Mouse (Mus musculus) G1E (cell line): ENCODE measurements around the gene Psenen. TPM values are rescaled to one million over a fixed set of nuclear protein-coding genes. Genes with fewer than 3 reads are reported as not detected.

ENCODE experiments used
- ATAC-seq: 2 replicates; pipeline ENCODE4 v1.8.0; 2016; ENCODE audit warnings: mild to moderate bottlenecking; ENCODE audit not compliant: insufficient number of reproducible peaks, poor library complexity, low FRiP score, severe bottlenecking; ENCODE audit errors: extremely low read depth
- DNase-seq: peaks from one replicate; pipeline ENCODE4 v3.0.0; 2012; ENCODE audit warnings: low spot score
- H3K27me3 ChIP-seq: 2 replicates; pipeline ENCODE4 v1.6.1; 2012; ENCODE audit warnings: mild to moderate bottlenecking, low read length, inconsistent platforms; ENCODE audit not compliant: insufficient read depth
- H3K36me3 ChIP-seq: replicated peaks from 2 replicates; pipeline ENCODE3; 2012; ENCODE audit warnings: mild to moderate bottlenecking, inconsistent platforms
- H3K4me1 ChIP-seq: 2 replicates; pipeline ENCODE4 v1.6.1; 2012; ENCODE audit warnings: low read depth, low read length, inconsistent platforms, mixed read lengths; ENCODE audit not compliant: insufficient read depth
- H3K4me3 ChIP-seq: 2 replicates; pipeline ENCODE4 v1.5.1; 2012; ENCODE audit warnings: low read depth, mild to moderate bottlenecking, inconsistent platforms, low read length, moderate library complexity, mixed read lengths
- H3K9me3 ChIP-seq: replicated peaks from 2 replicates; pipeline ENCODE4 v1.6.1; 2012; ENCODE audit warnings: inconsistent platforms
- CTCF ChIP-seq: IDR thresholded peaks from 2 replicates; pipeline ENCODE4 v1.5.1; 2012; ENCODE audit warnings: low read depth, low read length, inconsistent platforms, mixed read lengths
- GATA1 ChIP-seq: IDR thresholded peaks from 2 replicates; pipeline ENCODE4 v1.6.1; 2012; ENCODE audit warnings: borderline replicate concordance, low read length, inconsistent platforms, mixed read lengths
- GATA2 ChIP-seq: IDR thresholded peaks from 2 replicates; pipeline ENCODE4 v1.6.1; 2012; ENCODE audit warnings: low read depth, low read length, inconsistent platforms, borderline replicate concordance
- POLR2AphosphoS5 ChIP-seq: IDR thresholded peaks from 2 replicates; pipeline ENCODE4 v1.6.1; 2012; ENCODE audit warnings: low read depth, low read length, inconsistent platforms; ENCODE audit not compliant: insufficient replicate concordance
- TAL1 ChIP-seq: conservative IDR thresholded peaks from 2 replicates; pipeline ENCODE4 v1.6.1; 2012; ENCODE audit warnings: low read depth, low read length, inconsistent platforms, mixed read lengths
- polyA plus RNA-seq: library from polyadenylated mRNA; stranded (reverse); fragments of >175 nt; gene quantifications from 2 replicates; pipeline ENCODE4 v1.2.3, GENCODE M21; 2012
- total RNA-seq, 2 experiments: library from RNA; stranded (forward) in 1 of 2; stranded (reverse) in 1 of 2; fragments of 200-1000 nt in 1 of 2; fragments of >200 nt in 1 of 2; fragmentation: Nextera tagmentation in 1 of 2; gene quantifications; 2 replicates each; pipeline ENCODE4 v1.2.3; 2014 to 2017

Gene Psenen
- total and polyA plus RNA-seq, 3 experiments: 31.8 to 246 (median 134) TPM

GRCm38 (mm10) chr7:30581547-30581946 is 18.1 kb upstream of the Psenen start:
- no peak for ATAC-seq
- Histone ChIP-seq H3K4me1 (peaks cover 52% of the 10 kb centered on the region), H3K27me3 (no peaks in the 10 kb centered on the region), H3K4me3 (0 out of 2 replicates have a peak overlapping the region, but pooled peaks have one; percentile 10), H3K36me3 (peaks cover 99% of the 10 kb centered on the region), H3K9me3 (no peaks in the 10 kb centered on the region)
- DNase-seq: no peak
- TF ChIP-seq GATA2 (no peak), POLR2AphosphoS5 (no peak), GATA1 (no peak), TAL1 (no peak), CTCF (no peak)

GRCm38 (mm10) chr7:30579950-30580349 is 16.5 kb upstream of the Psenen start:
- Histone ChIP-seq H3K4me3 (no peak overlapping the region), H3K27me3 (no peaks in the 10 kb centered on the region), H3K36me3 (peaks cover 99% of the 10 kb centered on the region), H3K9me3 (no peaks in the 10 kb centered on the region), H3K4me1 (peaks cover 41% of the 10 kb centered on the region)
- ATAC-seq: no peak
- DNase-seq: no peak
- TF ChIP-seq TAL1: no peak
- TF ChIP-seq CTCF: no peak
- no peak for TF ChIP-seq GATA1
- TF ChIP-seq POLR2AphosphoS5: no peak
- no peak for TF ChIP-seq GATA2

DNA sequence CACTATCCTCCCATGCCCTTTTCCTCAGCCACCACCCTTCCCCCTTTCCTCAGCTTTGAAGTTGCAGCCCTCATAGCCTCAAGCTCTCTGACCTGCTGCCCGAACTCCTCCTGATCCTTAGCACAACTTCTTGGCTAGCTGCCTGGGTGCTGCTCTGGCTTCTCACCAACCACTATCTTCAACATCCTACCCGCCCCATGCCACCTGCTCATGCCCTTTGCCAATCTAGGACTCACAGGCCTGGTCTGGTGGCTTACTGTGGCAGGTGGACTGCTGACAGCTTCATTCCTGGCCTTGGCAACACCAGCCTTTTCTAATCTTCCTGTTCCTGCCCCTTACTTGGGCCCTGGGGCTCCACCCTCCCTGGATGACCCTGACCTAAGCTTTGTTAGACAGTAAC is 9.5 kb upstream of the Psenen start:
- H3K4me1 ChIP-seq: peaks cover 28% of the 10 kb centered on the region
- TF ChIP-seq GATA2 (no peak), TAL1 (no peak), POLR2AphosphoS5 (no peak), CTCF (no peak), GATA1 (no peak)
- ATAC-seq: no peak
- H3K9me3 ChIP-seq: no peaks in the 10 kb centered on the region
- no peak overlapping the region for H3K4me3 ChIP-seq
- H3K27me3 ChIP-seq: no peaks in the 10 kb centered on the region
- DNase-seq: no peak
- H3K36me3 ChIP-seq: peaks cover 100% of the 10 kb centered on the region

DNA sequence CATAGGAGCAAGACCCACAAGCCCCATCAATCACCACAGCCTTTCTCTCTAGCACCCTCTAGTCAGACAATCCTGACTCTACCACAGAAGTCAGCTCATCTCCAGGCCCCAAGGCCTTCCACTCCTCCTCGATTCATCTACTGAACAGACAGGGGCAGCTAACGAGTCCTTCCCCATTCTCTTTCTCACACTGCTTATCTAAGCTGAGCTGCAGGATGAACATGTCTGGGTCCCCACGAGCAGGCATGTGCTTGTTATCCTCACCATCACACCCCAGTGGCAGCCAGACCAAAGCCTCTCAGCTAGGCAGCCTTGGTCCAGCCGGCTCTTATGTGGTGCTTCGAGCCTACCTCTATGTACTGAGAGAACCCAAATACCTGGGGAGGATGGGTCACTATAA is 9.0 kb upstream of the Psenen start:
- no peaks in the 10 kb centered on the region for H3K27me3 ChIP-seq
- no peak overlapping the region for H3K4me3 ChIP-seq
- peaks cover 99% of the 10 kb centered on the region for H3K36me3 ChIP-seq
- peaks cover 31% of the 10 kb centered on the region for H3K4me1 ChIP-seq
- TF ChIP-seq GATA1: no peak
- no peak for TF ChIP-seq CTCF
- TF ChIP-seq POLR2AphosphoS5: no peak
- TF ChIP-seq TAL1: no peak
- no peak for TF ChIP-seq GATA2
- no peaks in the 10 kb centered on the region for H3K9me3 ChIP-seq
- DNase-seq (no peak), ATAC-seq (no peak)

- Histone ChIP-seq H3K9me3 (no peaks in the 10 kb centered on the region), H3K4me3 (no peak overlapping the region), H3K36me3 (peaks cover 87% of the 10 kb centered on the region), H3K4me1 (peaks cover 50% of the 10 kb centered on the region), H3K27me3 (no peaks in the 10 kb centered on the region)
- ATAC-seq (no peak), DNase-seq (no peak)
- TF ChIP-seq POLR2AphosphoS5: no peak
- TF ChIP-seq GATA1: no peak
- TF ChIP-seq CTCF: no peak
- TF ChIP-seq GATA2: no peak
- TF ChIP-seq TAL1: no peak
These were observed 4.1 kb upstream of the Psenen start for GRCm38 (mm10) chr7:30567555-30567954.

DNA sequence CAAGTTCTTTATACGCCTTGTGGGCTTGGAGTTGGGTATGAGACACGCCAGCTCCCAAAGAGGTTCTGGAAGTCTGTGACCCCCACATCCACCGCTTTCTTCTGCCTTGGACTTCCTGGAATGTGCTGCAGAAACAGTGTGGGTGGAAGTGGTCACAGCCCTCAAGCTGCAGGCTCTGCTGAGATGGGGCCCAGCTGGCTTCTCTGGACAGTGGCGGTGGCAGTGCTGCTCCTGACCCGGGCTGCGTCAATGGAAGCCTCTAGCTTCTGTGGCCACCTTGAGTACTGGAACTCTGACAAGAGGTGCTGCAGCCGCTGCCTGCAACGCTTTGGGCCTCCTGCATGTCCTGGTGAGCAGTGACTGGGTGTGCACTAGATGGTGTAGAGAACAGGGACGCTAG is 2.6 kb upstream of the Psenen start:
- peaks cover 46% of the 10 kb centered on the region for H3K4me1 ChIP-seq
- DNase-seq: no peak
- no peak for ATAC-seq
- no peak for TF ChIP-seq POLR2AphosphoS5
- TF ChIP-seq GATA1: no peak
- TF ChIP-seq TAL1: no peak
- no peak for TF ChIP-seq CTCF
- TF ChIP-seq GATA2: no peak
- H3K27me3 ChIP-seq: no peaks in the 10 kb centered on the region
- H3K36me3 ChIP-seq: peaks cover 77% of the 10 kb centered on the region
- 0 out of 2 replicates have a peak overlapping the region, but pooled peaks have one; percentile 8 for H3K4me3 ChIP-seq
- no peaks in the 10 kb centered on the region for H3K9me3 ChIP-seq

- no peak for ATAC-seq
- Histone ChIP-seq H3K36me3 (peaks cover 75% of the 10 kb centered on the region), H3K9me3 (no peaks in the 10 kb centered on the region), H3K4me3 (peak within 1 kb of the TSS; percentile 83; the same call in 1 of the 2 replicates), H3K27me3 (no peaks in the 10 kb centered on the region), H3K4me1 (peaks cover 51% of the 10 kb centered on the region)
- DNase-seq: no peak
- TF ChIP-seq GATA1 (no peak), TAL1 (no peak), GATA2 (no peak), CTCF (no peak), POLR2AphosphoS5 (no peak)
These were observed 1.6 kb upstream of the Psenen start, which contains the start of gene Igflr1 for GRCm38 (mm10) chr7:30564970-30565571. Gene Igflr1 (plus strand): TSS chr7:30565427.
